Comparison of ENCODE assay signal across 8 mouse cellular contexts in genomic region chr1:195131675-195132015, GRCm38 (mm10). TPM values are rescaled to one million over a fixed set of nuclear protein-coding genes. Genes with fewer than 3 reads are reported as not detected.
DNase-seq lines count a peak whose midpoint lies in the region; ATAC-seq lines count a peak whose summit lies in the region.

No protein-coding gene starts in this region.

- H3K36me3 ChIP-seq in embryonic facial prominence, embryonic 13.5 days: peaks cover 11% of the 10 kb centered on the region; the same call in 1 of the 2 replicates
- peaks cover 24% of the 10 kb centered on the region for H3K36me3 ChIP-seq in limb, embryonic 10.5 days
- H3K36me3 ChIP-seq in neural tube, embryonic 13.5 days: 0 out of 2 replicates have a peak, but pooled peaks cover 3% of the 10 kb centered on the region

- H3K27ac ChIP-seq in embryonic facial prominence, embryonic 13.5 days: peak overlapping the region; percentile 98
- H3K27ac ChIP-seq in limb, embryonic 10.5 days: peak overlapping the region; percentile 96
- peak overlapping the region; percentile 92 for H3K27ac ChIP-seq in neural tube, embryonic 13.5 days (replicated peaks)

- no peaks in the 10 kb centered on the region for H3K9me3 ChIP-seq in embryonic facial prominence, embryonic 13.5 days
- H3K9me3 ChIP-seq in limb, embryonic 10.5 days (replicated peaks): no peaks in the 10 kb centered on the region
- H3K9me3 ChIP-seq in neural tube, embryonic 13.5 days: no peaks in the 10 kb centered on the region

- WGBS in embryonic facial prominence, embryonic 13.5 days: 25% methylated on average over 4 of the region's 4 CpGs
- 32% methylated on average over 4 of the region's 4 CpGs for WGBS in limb, embryonic 10.5 days
- 32% methylated on average over 4 of the region's 4 CpGs for WGBS in neural tube, embryonic 13.5 days

- H3K27me3 ChIP-seq in embryonic facial prominence, embryonic 13.5 days: no peaks in the 10 kb centered on the region
- H3K27me3 ChIP-seq in limb, embryonic 10.5 days (ENCODE audit: low read depth, poor library complexity, severe bottlenecking): no peaks in the 10 kb centered on the region
- H3K27me3 ChIP-seq in neural tube, embryonic 13.5 days: no peaks in the 10 kb centered on the region

- peak overlapping the region; percentile 88 for H3K9ac ChIP-seq in embryonic facial prominence, embryonic 13.5 days
- H3K9ac ChIP-seq in neural tube, embryonic 13.5 days: peak overlapping the region; percentile 86

- H3K4me2 ChIP-seq in embryonic facial prominence, embryonic 13.5 days: peak overlapping the region; percentile 63
- H3K4me2 ChIP-seq in neural tube, embryonic 13.5 days: peak overlapping the region; percentile 64

- ATAC-seq in embryonic facial prominence, embryonic 13.5 days (ENCODE audit: insufficient number of reproducible peaks, insufficient read depth, low FRiP score, low TSS enrichment, low read depth): no peak
- no peak for ATAC-seq in neural tube, embryonic 13.5 days (ENCODE audit: low read depth)

- DNase-seq in layer of hippocampus, adult 9-10 months (ENCODE audit: low spot score): peak; percentile 7
- DNase-seq in layer of hippocampus, postnatal 10 days (ENCODE audit: low spot score in 2 of 2): no peak
- DNase-seq in limb, embryonic 10.5 days (ENCODE audit: low spot score): no peak
- no peak for DNase-seq in embryo, embryonic 9.5 days (ENCODE audit: extremely low spot score)
- DNase-seq in right cerebral cortex, adult 2 months (ENCODE audit: low spot score in 2 of 2): no peak
- no peak for DNase-seq in adipocyte (ENCODE audit: low spot score)

- H3K4me3 ChIP-seq in embryonic facial prominence, embryonic 13.5 days: peak overlapping the region; percentile 66
- peak overlapping the region; percentile 68 for H3K4me3 ChIP-seq in limb, embryonic 10.5 days
- H3K4me3 ChIP-seq in neural tube, embryonic 13.5 days: peak overlapping the region; percentile 63

- peaks cover 14% of the 10 kb centered on the region for H3K4me1 ChIP-seq in embryonic facial prominence, embryonic 13.5 days
- H3K4me1 ChIP-seq in limb, embryonic 10.5 days: peaks cover 3% of the 10 kb centered on the region; the same call in 1 of the 2 replicates
- peaks cover 23% of the 10 kb centered on the region for H3K4me1 ChIP-seq in neural tube, embryonic 13.5 days (replicated peaks)

RNA-seq across cellular contexts. Expression of gene Cr1l, which starts 0.3 kb away (rescaled TPM):
- 10 to 100 TPM; 35.9 to 39.0 TPM for total RNA-seq in layer of hippocampus, postnatal 10 days (2021)
- 58.7 and 60.1 TPM in 2 replicates for polyA plus RNA-seq in embryonic facial prominence, embryonic 13.5 days (2015; fragmentation: Nextera tagmentation; extraction: Ambion mirVana)
- 40.2 and 44.5 TPM in 2 replicates for polyA plus RNA-seq in limb, embryonic 10.5 days (2016; fragmentation: Nextera tagmentation; extraction: Ambion mirVana)
- 31.3 and 35.7 TPM in 2 replicates for polyA plus RNA-seq in neural tube, embryonic 13.5 days (2015; fragmentation: Nextera tagmentation; extraction: Ambion mirVana)

RNA-seq across cellular contexts. Expression of gene Cd46, which starts 39.6 kb away (rescaled TPM):
- 1 to 10 TPM; 4.2 to 5.7 TPM for total RNA-seq in layer of hippocampus, postnatal 10 days (2021)
- polyA plus RNA-seq in embryonic facial prominence, embryonic 13.5 days (2015; fragmentation: Nextera tagmentation; extraction: Ambion mirVana): 1.1 and 1.2 TPM in 2 replicates
- 0.30 and 0.36 TPM in 2 replicates for polyA plus RNA-seq in limb, embryonic 10.5 days (2016; fragmentation: Nextera tagmentation; extraction: Ambion mirVana)
- 0.55 and 0.93 TPM in 2 replicates for polyA plus RNA-seq in neural tube, embryonic 13.5 days (2015; fragmentation: Nextera tagmentation; extraction: Ambion mirVana)

RNA-seq across cellular contexts. Expression of gene Cr2, which starts 44.9 kb away (rescaled TPM):
- total RNA-seq in layer of hippocampus, postnatal 10 days (2021): 1 to 10 TPM; 2.1 to 2.7 TPM
- 0.28 and 0.80 TPM in 2 replicates for polyA plus RNA-seq in embryonic facial prominence, embryonic 13.5 days (2015; fragmentation: Nextera tagmentation; extraction: Ambion mirVana)
- 0.59 and 0.78 TPM in 2 replicates for polyA plus RNA-seq in limb, embryonic 10.5 days (2016; fragmentation: Nextera tagmentation; extraction: Ambion mirVana)
- 0.04 and 0.21 TPM in 2 replicates for polyA plus RNA-seq in neural tube, embryonic 13.5 days (2015; fragmentation: Nextera tagmentation; extraction: Ambion mirVana)
